Mouse (Mus musculus) MEL (cell line): ENCODE results near the gene Gm9508. TPM values are rescaled to one million over a fixed set of nuclear protein-coding genes. Genes with fewer than 3 reads are reported as not detected.
"Not testable (repeated sequence)": the region's sequence is repeated elsewhere in the genome, so short reads cannot be mapped to it uniquely, and the experiment has no call there.

ENCODE experiments used
- DNase-seq: peaks from one replicate; pipeline ENCODE4 v3.0.0; 2011; ENCODE audit warnings: low read depth, low spot score
- H3K27ac ChIP-seq: 2 replicates; pipeline ENCODE4 v1.5.1; 2012; ENCODE audit warnings: low read depth, mild to moderate bottlenecking, control low read depth, low read length, moderate library complexity; ENCODE audit not compliant: control insufficient read depth
- H3K27me3 ChIP-seq, 2 experiments: fragments of 150-350 bp in 1 of 2; sonication (generic) in 1 of 2; 2 replicates each; pipeline ENCODE4 v1.6.1; 2012; ENCODE audit warnings: low read length in 2 of 2, mild to moderate bottlenecking in 2 of 2, improper control_type of control experiment in 1 of 2, moderate library complexity in 1 of 2; ENCODE audit not compliant: insufficient read depth in 2 of 2, control insufficient read depth in 1 of 2
- H3K36me3 ChIP-seq, 2 experiments: 2 replicates each; pipeline ENCODE4 v1.6.1; 2012 to 2014; ENCODE audit warnings: low read length in 2 of 2, improper control_type of control experiment in 1 of 2, inconsistent platforms in 1 of 2, mild to moderate bottlenecking in 1 of 2; ENCODE audit not compliant: insufficient read depth in 2 of 2, control insufficient read depth in 1 of 2
- H3K4me1 ChIP-seq, 2 experiments: fragments of 150-350 bp in 1 of 2; sonication (generic) in 1 of 2; 2 replicates each; pipeline ENCODE4 v1.6.1; 2012; ENCODE audit warnings: low read length in 2 of 2, improper control_type of control experiment in 1 of 2, mild to moderate bottlenecking in 1 of 2; ENCODE audit not compliant: insufficient read depth in 2 of 2, control insufficient read depth in 1 of 2
- H3K4me3 ChIP-seq, 2 experiments: fragments of 150-350 bp in 1 of 2; sonication (generic) in 1 of 2; 2 replicates each; pipeline ENCODE4 v1.5.1; 2012; ENCODE audit warnings: low read depth in 2 of 2, low read length in 2 of 2, mild to moderate bottlenecking in 2 of 2, moderate library complexity in 2 of 2, control low read depth in 1 of 2, improper control_type of control experiment in 1 of 2; ENCODE audit not compliant: control insufficient read depth in 1 of 2, insufficient read depth in 1 of 2
- H3K79me2 ChIP-seq: 2 replicates; pipeline ENCODE4 v1.6.1; 2012; ENCODE audit warnings: mild to moderate bottlenecking, low read length, moderate library complexity; ENCODE audit not compliant: control insufficient read depth, poor library complexity, insufficient read depth
- H3K9ac ChIP-seq: 2 replicates; pipeline ENCODE4 v1.6.1; 2012; ENCODE audit warnings: low read depth, mild to moderate bottlenecking, control low read depth, low read length, moderate library complexity; ENCODE audit not compliant: control insufficient read depth, poor library complexity, severe bottlenecking
- H3K9me3 ChIP-seq: fragments of 150-350 bp; sonication (generic); replicated peaks from 2 replicates; pipeline ENCODE4 v1.6.1; 2012; ENCODE audit warnings: mild to moderate bottlenecking, low read length, improper control_type of control experiment, moderate library complexity; ENCODE audit not compliant: insufficient read depth
- CHD1 ChIP-seq: IDR thresholded peaks from 2 replicates; pipeline ENCODE4 v1.6.1; 2012; ENCODE audit warnings: low read depth, mild to moderate bottlenecking, inconsistent platforms, low read length, improper control_type of control experiment
- CHD2 ChIP-seq: IDR thresholded peaks from 2 replicates; pipeline ENCODE4 v1.6.1; 2011; ENCODE audit warnings: low read length, improper control_type of control experiment
- CTCF ChIP-seq, 3 experiments: IDR thresholded peaks in 2 of 3; conservative IDR thresholded peaks in 1 of 3; 2 replicates each; pipeline ENCODE4 v1.5.1; 2011 to 2012; ENCODE audit warnings: low read length in 3 of 3, low read depth in 2 of 3, mild to moderate bottlenecking in 2 of 3, improper control_type of control experiment in 1 of 3, inconsistent platforms in 1 of 3, mixed read lengths in 1 of 3, moderate library complexity in 1 of 3; ENCODE audit not compliant: control insufficient read depth in 1 of 3, insufficient read depth in 1 of 3, poor library complexity in 1 of 3, severe bottlenecking in 1 of 3
- E2F4 ChIP-seq: IDR thresholded peaks from 2 replicates; pipeline ENCODE4 v1.6.1; 2011; ENCODE audit warnings: low read depth, low read length, improper control_type of control experiment, borderline replicate concordance
- ELF1 ChIP-seq: IDR thresholded peaks from 2 replicates; pipeline ENCODE4 v1.6.1; 2014; ENCODE audit warnings: low read depth, mild to moderate bottlenecking, inconsistent platforms, low read length, improper control_type of control experiment, moderate library complexity
- ETS1 ChIP-seq: IDR thresholded peaks from 2 replicates; pipeline ENCODE4 v1.6.1; 2012; ENCODE audit warnings: low read depth, mild to moderate bottlenecking, inconsistent platforms, low read length, improper control_type of control experiment, moderate library complexity
- GABPA ChIP-seq: IDR thresholded peaks from 2 replicates; pipeline ENCODE4 v1.6.1; 2012; ENCODE audit warnings: low read depth, mild to moderate bottlenecking, inconsistent platforms, low read length, improper control_type of control experiment, moderate library complexity
- GATA1 ChIP-seq: IDR thresholded peaks from 2 replicates; pipeline ENCODE4 v1.6.1; 2011; ENCODE audit warnings: low read depth, low read length, improper control_type of control experiment
- HCFC1 ChIP-seq: IDR thresholded peaks from 2 replicates; pipeline ENCODE4 v1.6.1; 2012; ENCODE audit warnings: low read depth, mild to moderate bottlenecking, inconsistent platforms, low read length, improper control_type of control experiment, moderate library complexity
- JUND ChIP-seq: IDR thresholded peaks from 2 replicates; pipeline ENCODE4 v1.6.1; 2011; ENCODE audit warnings: low read depth, mild to moderate bottlenecking, improper control_type of control experiment, low read length
- KAT2A ChIP-seq: conservative IDR thresholded peaks from 2 replicates; pipeline ENCODE4 v1.6.1; 2012; ENCODE audit warnings: low read depth, low read length, improper control_type of control experiment, inconsistent platforms
- MAX ChIP-seq: IDR thresholded peaks from 2 replicates; pipeline ENCODE4 v1.6.1; 2011; ENCODE audit warnings: low read length, improper control_type of control experiment
- MXI1 ChIP-seq: IDR thresholded peaks from 2 replicates; pipeline ENCODE4 v1.6.1; 2011; ENCODE audit warnings: mild to moderate bottlenecking, low read depth, low read length, improper control_type of control experiment
- MYB ChIP-seq: IDR thresholded peaks from 2 replicates; pipeline ENCODE4 v1.6.1; 2011; ENCODE audit warnings: mild to moderate bottlenecking, low read depth, low read length, improper control_type of control experiment
- MYC ChIP-seq: IDR thresholded peaks from 2 replicates; pipeline ENCODE4 v1.6.1; 2011; ENCODE audit warnings: low read depth, mild to moderate bottlenecking, low read length, improper control_type of control experiment, moderate library complexity
- NELFE ChIP-seq: IDR thresholded peaks from 2 replicates; pipeline ENCODE4 v1.6.1; 2011; ENCODE audit warnings: low read depth, low read length, improper control_type of control experiment
- POLR2AphosphoS2 ChIP-seq: IDR thresholded peaks from 2 replicates; pipeline ENCODE4 v1.6.1; 2011; ENCODE audit warnings: low read length, improper control_type of control experiment
- POLR2AphosphoS5 ChIP-seq: IDR thresholded peaks from 2 replicates; pipeline ENCODE4 v1.6.1; 2012; ENCODE audit warnings: low read depth, borderline replicate concordance, mild to moderate bottlenecking, inconsistent platforms, low read length, moderate library complexity, mixed read lengths
- RCOR1 ChIP-seq: IDR thresholded peaks from 2 replicates; pipeline ENCODE4 v1.6.1; 2012; ENCODE audit warnings: low read depth, mild to moderate bottlenecking, inconsistent platforms, low read length, improper control_type of control experiment
- SIN3A ChIP-seq: IDR thresholded peaks from 2 replicates; pipeline ENCODE4 v1.6.1; 2012; ENCODE audit warnings: low read length, improper control_type of control experiment, inconsistent platforms
- SMC3 ChIP-seq: IDR thresholded peaks from 2 replicates; pipeline ENCODE4 v1.6.1; 2011; ENCODE audit warnings: low read depth, low read length, improper control_type of control experiment
- TBP ChIP-seq: IDR thresholded peaks from 2 replicates; pipeline ENCODE4 v1.8.0; 2011; ENCODE audit warnings: low read depth, low read length, improper control_type of control experiment
- TCF12 ChIP-seq: IDR thresholded peaks from 2 replicates; pipeline ENCODE4 v1.6.1; 2014; ENCODE audit warnings: low read depth, mild to moderate bottlenecking, inconsistent platforms, low read length, improper control_type of control experiment, moderate library complexity
- UBTF ChIP-seq: IDR thresholded peaks from 2 replicates; pipeline ENCODE4 v1.6.1; 2012; ENCODE audit warnings: low read depth, mild to moderate bottlenecking, inconsistent platforms, low read length, improper control_type of control experiment, moderate library complexity, borderline replicate concordance; ENCODE audit not compliant: insufficient read depth
- USF1 ChIP-seq: IDR thresholded peaks from 2 replicates; pipeline ENCODE4 v1.6.1; 2014; ENCODE audit warnings: low read depth, mild to moderate bottlenecking, inconsistent platforms, low read length, improper control_type of control experiment, moderate library complexity
- USF2 ChIP-seq, 2 experiments: IDR thresholded peaks; 2 replicates each; pipeline ENCODE4 v1.6.1; 2011 to 2012; ENCODE audit warnings: improper control_type of control experiment in 2 of 2, low read length in 2 of 2, borderline replicate concordance in 1 of 2, inconsistent platforms in 1 of 2, low read depth in 1 of 2, mild to moderate bottlenecking in 1 of 2; ENCODE audit not compliant: insufficient read depth in 1 of 2
- polyA plus RNA-seq, 2 experiments: library from polyadenylated mRNA; stranded (reverse) in 1 of 2; unstranded in 1 of 2; fragments of >175 nt in 1 of 2; fragments of >200 nt in 1 of 2; gene quantifications; 2 replicates each; pipeline versions ENCODE4 v1.2.1 to v1.2.4; 2012; ENCODE audit warnings: low replicate concordance in 2 of 2, low read depth in 1 of 2; ENCODE audit not compliant: insufficient read length in 2 of 2, insufficient read depth in 1 of 2, missing spikeins in 1 of 2
- total RNA-seq: library from RNA; depleted of rRNA; stranded (reverse); fragments of 300-350 nt; gene quantifications from 2 replicates; pipeline ENCODE4 v1.2.3, GENCODE M21; 2012

The Gm9508 gene
- total and polyA plus RNA-seq, 3 experiments: not detected

GRCm38 (mm10) chr10:77690356-77690807, 6.7 kb downstream of the Gm9508 start, which contains the start of gene Gm19402:
Gene Gm19402, minus strand, starts transcription at chr10:77690757.
- not testable (repeated sequence) for H3K9me3 ChIP-seq, H3K4me3 ChIP-seq, DNase-seq, H3K36me3 ChIP-seq, H3K27ac ChIP-seq, H3K4me1 ChIP-seq, H3K9ac ChIP-seq, H3K79me2 ChIP-seq
- peaks cover 8 to 14% of the 10 kb centered on the region in 2 experiments for H3K27me3 ChIP-seq

GRCm38 (mm10) chr10:77687021-77687420, 10.0 kb downstream of the Gm9508 start:
- no peak for DNase-seq
- peaks cover 13 to 23% of the 10 kb centered on the region in 2 experiments for H3K27me3 ChIP-seq

GRCm38 (mm10) chr10:77685895-77686664, 11.0 kb downstream of the Gm9508 start, which contains the start of gene Tspear:
Gene Tspear, plus strand, starts transcription at chr10:77686569.
- TF ChIP-seq POLR2AphosphoS5 (no peak), ELF1 (no peak), UBTF (no peak), E2F4 (no peak), CHD2 (no peak), KAT2A (no peak), ETS1 (no peak), SMC3 (no peak), HCFC1 (no peak), GATA1 (no peak), GABPA (no peak), USF2 (IDR thresholded peaks at IDR 0.05; ENCODE audit: borderline replicate concordance in 1 of 2, insufficient read depth in 1 of 2, low read depth in 1 of 2, low read length in 2 of 2) (no peak), MAX (no peak)
- H3K27me3 ChIP-seq: peaks cover 14 to 18% of the 10 kb centered on the region in 2 experiments

More at GRCm38 (mm10) chr10:77687021-77687420, 10.0 kb downstream of the Gm9508 start:
- Histone ChIP-seq H3K9me3 (no peaks in the 10 kb centered on the region), H3K9ac (no peak overlapping the region), H3K36me3 (no peaks in the 10 kb centered on the region), H3K4me3 (no peak overlapping the region), H3K79me2 (no peaks in the 10 kb centered on the region), H3K27ac (no peak overlapping the region), H3K4me1 (no peaks in the 10 kb centered on the region)
- TF ChIP-seq MXI1 (no peak), MYC (no peak), HCFC1 (no peak), NELFE (no peak), TBP (no peak), ELF1 (no peak), POLR2AphosphoS2 (no peak), RCOR1 (no peak), CHD1 (no peak), TCF12 (no peak), MAX (no peak), CTCF (IDR thresholded peaks at IDR 0.05 in 2 of 3, conservative IDR thresholded peaks at IDR 0.05 in 1 of 3; ENCODE audit: control insufficient read depth in 1 of 3, insufficient read depth in 1 of 3, low read depth in 2 of 3, low read length in 3 of 3, poor library complexity in 1 of 3, severe bottlenecking in 1 of 3) (no peak), MYB (no peak), GABPA (no peak), SMC3 (no peak), JUND (no peak), SIN3A (no peak), USF1 (no peak)

More at GRCm38 (mm10) chr10:77685895-77686664, 11.0 kb downstream of the Gm9508 start, which contains the start of gene Tspear:
- DNase-seq: no peak
- Histone ChIP-seq H3K9me3 (no peaks in the 10 kb centered on the region), H3K9ac (no peak within 1 kb of the TSS), H3K4me1 (no peaks in the 10 kb centered on the region), H3K27ac (no peak within 1 kb of the TSS), H3K79me2 (no peaks in the 10 kb centered on the region), H3K36me3 (no peaks in the 10 kb centered on the region), H3K4me3 (no peak within 1 kb of the TSS)
